Mouse (Mus musculus): ENCODE data around the gene Tmtc2. TPM values are rescaled to one million over a fixed set of nuclear protein-coding genes. Genes with fewer than 3 reads are reported as not detected.

Gene Tmtc2
- total RNA-seq, 2 experiments from 2014 or later = 1.4 TPM; not detected in 1

GRCm38 (mm10) chr10:105507982-105508786, 66.1 kb downstream of the Tmtc2 start:
- no peak for ATAC-seq (replicated peaks; ENCODE audit: low FRiP score, poor library complexity, severe bottlenecking)

GRCm38 (mm10) chr10:105506046-105506445, 68.2 kb downstream of the Tmtc2 start:
- no peak for ATAC-seq (replicated peaks; ENCODE audit: low FRiP score, poor library complexity, severe bottlenecking)

- no peak for ATAC-seq (replicated peaks; ENCODE audit: low FRiP score, poor library complexity, severe bottlenecking)
Measured at GRCm38 (mm10) chr10:105504472-105504871, 69.8 kb downstream of the Tmtc2 start.

- ATAC-seq (replicated peaks; ENCODE audit: low FRiP score, poor library complexity, severe bottlenecking) = no peak
Measured at GRCm38 (mm10) chr10:105501736-105502135, 72.5 kb downstream of the Tmtc2 start.

- no peak for ATAC-seq (replicated peaks; ENCODE audit: low FRiP score, poor library complexity, severe bottlenecking)
Measured at GRCm38 (mm10) chr10:105500482-105500881, 73.8 kb downstream of the Tmtc2 start.

GRCm38 (mm10) chr10:105495248-105495647, 79.0 kb downstream of the Tmtc2 start:
- no peak for ATAC-seq (replicated peaks; ENCODE audit: low FRiP score, poor library complexity, severe bottlenecking)

GRCm38 (mm10) chr10:105492485-105492884, 81.8 kb downstream of the Tmtc2 start:
- no peak for ATAC-seq (replicated peaks; ENCODE audit: low FRiP score, poor library complexity, severe bottlenecking)

- ATAC-seq (replicated peaks; ENCODE audit: low FRiP score, poor library complexity, severe bottlenecking) = no peak
Measured at GRCm38 (mm10) chr10:105490748-105491147, 83.5 kb downstream of the Tmtc2 start.

- no peak for ATAC-seq (replicated peaks; ENCODE audit: low FRiP score, poor library complexity, severe bottlenecking)
Measured at GRCm38 (mm10) chr10:105489970-105490735, 84.1 kb downstream of the Tmtc2 start.

- no peak for ATAC-seq (replicated peaks; ENCODE audit: low FRiP score, poor library complexity, severe bottlenecking)
Measured at GRCm38 (mm10) chr10:105486977-105487376, 87.3 kb downstream of the Tmtc2 start.

GRCm38 (mm10) chr10:105484355-105485094, 89.7 kb downstream of the Tmtc2 start:
- no peak for ATAC-seq (replicated peaks; ENCODE audit: low FRiP score, poor library complexity, severe bottlenecking)

GRCm38 (mm10) chr10:105479771-105480170, 94.5 kb downstream of the Tmtc2 start:
- no peak for ATAC-seq (replicated peaks; ENCODE audit: low FRiP score, poor library complexity, severe bottlenecking)

GRCm38 (mm10) chr10:105477623-105478238, 96.5 kb downstream of the Tmtc2 start:
- ATAC-seq (replicated peaks; ENCODE audit: low FRiP score, poor library complexity, severe bottlenecking) = no peak

GRCm38 (mm10) chr10:105474162-105474830, 100.0 kb downstream of the Tmtc2 start:
- no peak for ATAC-seq (replicated peaks; ENCODE audit: low FRiP score, poor library complexity, severe bottlenecking)

GRCm38 (mm10) chr10:105464378-105464777, 109.9 kb downstream of the Tmtc2 start:
- ATAC-seq (replicated peaks; ENCODE audit: low FRiP score, poor library complexity, severe bottlenecking) = no peak

GRCm38 (mm10) chr10:105453441-105453840, 120.8 kb downstream of the Tmtc2 start:
- no peak for ATAC-seq (replicated peaks; ENCODE audit: low FRiP score, poor library complexity, severe bottlenecking)

GRCm38 (mm10) chr10:105447191-105447590, 127.1 kb downstream of the Tmtc2 start:
- no peak for ATAC-seq (replicated peaks; ENCODE audit: low FRiP score, poor library complexity, severe bottlenecking)

GRCm38 (mm10) chr10:105444309-105444708, 129.9 kb downstream of the Tmtc2 start:
- ATAC-seq (replicated peaks; ENCODE audit: low FRiP score, poor library complexity, severe bottlenecking) = no peak

GRCm38 (mm10) chr10:105434879-105435278, 139.4 kb downstream of the Tmtc2 start:
- no peak for ATAC-seq (replicated peaks; ENCODE audit: low FRiP score, poor library complexity, severe bottlenecking)

Measured in erythroblast, adult 5-6 weeks (primary cell).